Mouse (Mus musculus) gastrocnemius, postnatal 25 days (tissue): ENCODE results near the gene Prickle2. TPM values are rescaled to one million over a fixed set of nuclear protein-coding genes. Genes with fewer than 3 reads are reported as not detected.

Source experiments
- DNase-seq: peaks from one replicate; pipeline ENCODE4 v3.0.0; 2022
- total RNA-seq, 2 experiments: library from RNA; stranded (reverse); gene quantifications; 1 replicate in 1 of 2; 2 replicates in 1 of 2; pipeline ENCODE4 v1.2.3; 2021

Prickle2 gene
- total RNA-seq, 2 experiments from 2014 or later = 1.8 to 2.4 TPM

DNA sequence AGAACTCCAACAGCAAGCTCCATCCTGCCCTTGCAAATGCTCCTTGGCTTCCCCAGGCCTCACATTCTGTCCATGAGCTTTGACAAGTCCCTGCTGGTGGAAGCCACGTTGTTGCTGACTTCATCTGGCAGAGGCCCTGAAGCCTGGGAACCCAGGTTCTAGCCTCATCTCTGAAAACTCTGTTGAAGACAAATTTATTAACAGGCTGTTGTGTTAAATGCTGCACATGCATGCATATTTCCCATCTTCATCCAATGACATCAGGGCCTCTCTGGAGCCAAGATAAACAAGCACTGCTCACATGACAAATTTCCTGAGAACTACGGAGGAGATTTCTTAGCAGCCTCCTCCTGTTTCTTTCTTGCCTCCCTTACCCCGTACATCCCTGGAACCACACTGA is 259.3 kb downstream of the Prickle2 start:
- no peak for DNase-seq

DNA sequence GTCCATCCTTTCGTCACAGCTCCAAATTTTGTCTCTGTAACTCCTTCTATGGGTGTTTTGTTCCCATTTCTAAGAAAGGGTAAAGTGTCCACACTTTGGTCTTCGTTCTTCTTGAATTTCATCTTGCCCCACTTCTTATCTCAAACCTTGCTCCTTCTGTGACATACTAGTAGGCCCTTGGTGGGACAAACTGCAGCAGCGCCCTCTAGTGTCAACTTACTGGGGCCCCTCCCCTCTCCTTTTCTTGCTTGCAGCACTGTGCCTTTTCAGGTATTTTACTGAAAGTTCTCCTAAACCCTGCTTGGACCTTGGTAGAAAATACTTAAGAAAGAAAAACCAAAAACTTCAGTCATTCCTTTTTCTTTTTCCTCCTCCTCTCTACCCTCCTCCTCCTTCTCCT is 264.8 kb downstream of the Prickle2 start:
- DNase-seq = no peak

DNA sequence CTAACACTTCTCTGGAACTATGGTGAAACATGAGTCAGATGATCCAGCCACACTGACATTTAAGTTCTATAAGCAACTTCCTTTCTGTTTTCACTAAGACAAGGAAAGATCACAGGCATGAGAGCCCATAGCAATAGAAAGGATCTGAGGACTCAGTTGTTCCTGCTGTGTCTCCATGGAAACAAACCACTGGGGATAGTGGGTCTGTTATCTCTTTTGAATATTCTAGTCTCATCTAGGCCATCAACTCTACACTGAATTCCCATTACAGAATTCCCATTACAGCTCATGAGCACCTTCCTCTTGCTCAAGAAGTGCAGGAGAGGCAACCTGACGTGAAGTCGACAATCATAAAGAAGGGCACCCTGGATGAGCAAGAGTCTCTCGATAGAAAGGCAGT is 265.7 kb downstream of the Prickle2 start:
- DNase-seq = no peak

DNA sequence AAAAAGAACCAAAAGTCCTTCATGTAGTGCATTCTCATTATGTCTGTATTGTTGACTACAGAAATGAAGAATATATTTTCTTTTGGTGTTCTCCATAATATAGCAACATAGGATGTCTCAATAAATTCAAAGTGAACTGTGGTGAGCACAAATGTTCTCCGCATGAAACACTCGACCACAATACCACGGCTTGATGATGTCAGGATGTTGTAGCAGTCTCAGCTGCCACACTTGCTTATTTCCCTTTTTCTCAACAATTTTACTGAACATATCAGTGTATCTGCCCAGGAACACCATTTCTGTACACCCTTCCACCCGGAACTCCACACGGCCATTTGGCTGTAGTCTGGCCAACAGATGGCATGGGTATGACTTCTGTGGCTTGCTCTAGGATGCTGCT is 273.8 kb downstream of the Prickle2 start:
- DNase-seq = no peak

DNA sequence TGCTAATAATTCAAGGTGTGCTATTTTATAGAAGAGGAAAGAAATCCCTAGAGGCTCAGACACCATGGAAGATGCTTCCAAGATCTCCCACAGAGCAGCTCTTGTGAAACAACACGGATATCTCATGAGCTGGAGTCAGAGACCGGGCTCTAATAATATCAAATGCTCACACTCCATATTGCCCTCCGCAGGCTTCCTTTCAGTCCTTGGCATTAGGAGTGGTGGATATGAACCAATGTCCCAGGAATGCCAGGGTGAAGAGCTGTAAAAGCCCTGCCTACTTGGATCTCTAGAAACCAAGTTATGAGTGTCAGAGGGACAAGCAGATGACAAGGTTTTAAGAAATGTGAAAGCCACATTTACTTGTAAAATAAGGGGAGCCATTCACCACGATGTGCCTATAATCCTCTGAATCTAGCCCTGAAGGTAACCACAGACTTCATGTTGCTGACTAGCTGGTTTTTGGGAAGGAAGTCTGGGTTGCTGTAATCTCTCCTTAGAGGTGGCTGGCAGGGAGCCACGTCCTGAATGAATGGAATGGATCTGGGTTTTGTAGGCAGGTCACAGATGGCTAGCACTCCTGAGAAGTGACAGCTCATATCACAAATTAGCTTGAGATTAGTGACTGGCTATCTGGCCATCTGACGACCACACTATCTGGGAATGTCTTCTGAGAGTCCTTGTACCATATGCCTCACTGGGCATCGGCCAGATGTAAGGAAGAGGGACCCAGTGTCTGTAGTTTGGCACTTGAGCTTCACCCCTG is 278.4 kb downstream of the Prickle2 start:
- no peak for DNase-seq

DNA sequence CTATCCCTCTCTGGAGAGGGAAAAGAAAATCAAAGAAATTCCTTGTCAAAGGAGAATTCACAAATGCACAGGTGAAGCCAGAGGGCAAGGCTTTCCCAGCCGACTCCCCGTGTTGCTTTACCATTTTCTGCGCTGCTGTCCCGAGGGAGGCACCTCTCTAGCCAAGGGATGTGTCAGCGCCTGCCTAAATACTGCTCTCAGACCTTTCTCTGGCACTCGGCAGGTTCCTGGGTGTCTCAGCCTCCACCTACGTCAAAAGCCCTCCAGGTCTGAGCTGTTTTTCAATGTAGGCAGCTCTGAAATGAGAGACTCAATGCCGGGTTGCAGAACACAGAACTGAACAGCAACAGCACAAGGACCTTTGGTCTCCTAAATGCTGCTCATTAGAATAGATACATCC is 280.1 kb downstream of the Prickle2 start:
- no peak for DNase-seq

DNA sequence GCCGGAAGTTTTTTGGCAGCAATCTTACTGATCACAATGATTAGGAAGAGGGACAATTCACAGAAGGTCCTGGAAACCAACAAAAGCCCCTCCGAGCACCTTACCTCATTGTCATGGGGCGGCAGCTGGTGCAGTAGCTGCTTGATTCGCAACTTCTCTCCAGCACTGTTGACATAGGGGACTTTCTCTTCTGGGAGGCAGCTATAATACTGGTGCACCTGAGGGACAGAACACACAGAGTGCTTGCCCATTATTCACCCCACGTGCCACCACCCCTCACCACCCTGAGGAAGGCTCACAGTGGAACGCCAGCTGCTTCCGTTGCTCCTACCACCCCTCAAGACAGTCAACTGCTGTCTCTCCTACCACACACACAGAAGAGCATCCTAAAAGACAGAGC is 280.5 kb downstream of the Prickle2 start:
- no peak for DNase-seq

DNA sequence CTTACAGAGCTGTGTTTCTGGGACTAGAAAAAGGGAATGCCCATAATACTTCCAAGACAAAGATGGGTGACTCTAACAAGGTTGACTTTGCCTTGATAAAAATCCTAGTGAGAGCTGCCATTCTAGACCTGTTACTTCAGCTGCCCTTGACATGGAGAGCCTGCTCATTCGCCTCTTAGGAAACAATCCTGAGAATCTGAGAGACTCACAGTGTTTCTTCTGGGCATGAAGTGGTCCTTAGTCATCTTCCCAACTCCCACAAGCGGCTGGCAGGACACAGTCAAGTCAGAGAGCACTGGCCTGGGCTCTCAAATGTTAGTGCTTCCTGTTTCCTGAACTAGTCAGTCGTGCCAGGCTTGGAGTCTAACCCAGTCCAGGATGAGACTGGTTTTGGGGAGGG is 281.0 kb downstream of the Prickle2 start:
- no peak for DNase-seq

DNA sequence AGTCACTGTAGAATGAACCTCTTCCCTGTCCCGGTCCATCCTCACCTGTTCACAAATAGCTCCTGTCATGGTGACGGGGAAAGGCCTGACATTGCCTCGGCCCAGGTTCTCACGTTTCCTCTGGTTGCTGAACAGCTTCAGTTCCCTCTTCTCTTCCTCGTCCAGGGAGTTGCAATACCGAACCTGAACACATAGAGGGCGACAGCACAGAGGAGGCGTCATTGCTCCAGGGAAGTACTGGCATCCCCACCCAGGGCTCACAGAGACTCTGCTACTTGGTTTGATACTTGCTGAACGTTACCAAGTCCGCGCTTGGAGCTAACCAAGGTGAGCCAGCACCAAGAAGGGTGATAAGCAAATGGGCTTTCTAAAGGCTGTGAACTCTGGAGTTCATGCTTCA is 283.7 kb downstream of the Prickle2 start:
- no peak for DNase-seq

DNA sequence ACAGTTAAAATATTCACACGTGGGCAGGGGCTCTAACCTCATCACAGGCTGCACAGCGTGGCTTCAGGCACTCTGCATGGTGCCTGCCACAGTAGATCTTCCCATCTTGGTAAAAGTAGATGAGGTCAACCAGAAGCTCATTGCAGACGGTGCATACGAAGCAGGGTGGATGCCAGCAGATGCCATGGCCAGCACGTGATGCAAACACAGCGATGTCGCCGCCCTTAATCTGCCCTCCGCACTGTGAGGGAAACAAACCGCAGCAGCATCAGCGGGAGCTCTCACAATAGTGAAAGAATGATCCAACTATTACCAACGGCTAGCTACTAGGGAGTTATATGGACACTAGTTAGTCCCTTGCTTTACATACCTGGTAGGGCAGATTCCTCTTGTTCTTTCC is 285.8 kb downstream of the Prickle2 start:
- DNase-seq = no peak

DNA sequence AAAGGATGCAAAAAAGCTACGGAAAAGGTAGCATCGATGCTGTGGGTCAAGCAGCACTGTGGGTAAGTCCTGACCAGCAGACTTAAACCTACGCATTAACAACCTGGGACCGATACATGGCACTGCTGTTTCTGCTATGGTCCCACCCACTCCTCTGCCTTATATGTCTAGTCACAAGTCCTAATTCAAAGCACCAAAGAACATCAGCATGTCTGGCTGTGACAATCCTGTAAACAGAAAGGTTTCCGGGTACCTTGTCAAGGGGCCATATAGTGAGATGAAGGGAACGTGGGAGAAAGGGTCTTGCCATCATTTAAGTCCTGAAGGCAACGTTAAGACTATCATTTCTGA is 290.6 kb downstream of the Prickle2 start:
- no peak for DNase-seq

DNA sequence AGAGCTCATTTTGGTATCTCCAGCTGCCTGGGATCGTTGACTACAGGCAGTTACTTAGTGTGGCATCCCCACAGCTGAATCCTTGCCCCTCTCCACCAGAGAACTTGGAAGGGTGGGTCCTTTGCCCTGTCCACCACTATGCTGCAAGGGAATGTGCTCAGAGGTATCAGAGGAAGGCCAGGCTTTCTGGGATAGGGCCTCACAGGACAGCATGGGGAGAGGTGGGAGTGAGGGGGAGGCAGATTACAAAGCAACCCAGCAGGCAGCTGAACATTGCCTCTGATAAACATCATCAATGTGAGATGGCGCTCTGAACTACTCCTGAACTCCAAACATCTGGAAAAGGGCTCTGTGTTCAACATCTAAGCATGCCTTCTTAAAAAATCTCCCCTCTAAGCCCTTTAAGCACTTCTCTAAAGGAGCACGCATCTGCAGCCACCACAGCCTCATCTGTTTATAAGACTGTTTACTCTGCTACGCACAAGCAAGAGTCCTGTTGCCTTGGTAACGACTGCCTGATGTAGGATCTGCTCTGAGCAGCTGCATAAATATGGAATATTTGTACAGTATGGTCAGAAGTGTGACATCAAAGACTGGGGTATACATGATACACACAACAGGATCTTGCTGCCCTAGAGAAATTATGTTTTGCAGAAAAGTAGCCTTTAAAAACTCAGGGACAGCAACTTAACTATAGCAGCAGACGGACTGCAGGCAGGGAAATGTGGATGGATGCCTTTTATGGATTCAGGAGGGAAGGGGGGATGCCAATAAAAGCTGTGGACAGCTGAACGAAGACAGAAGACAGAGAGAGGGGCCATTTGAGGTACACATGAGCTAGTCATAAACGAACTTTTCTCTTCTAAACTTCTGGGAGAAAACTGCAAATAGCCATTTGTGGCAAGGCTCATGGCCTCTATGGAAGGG is 291.2 kb downstream of the Prickle2 start:
- no peak for DNase-seq

DNA sequence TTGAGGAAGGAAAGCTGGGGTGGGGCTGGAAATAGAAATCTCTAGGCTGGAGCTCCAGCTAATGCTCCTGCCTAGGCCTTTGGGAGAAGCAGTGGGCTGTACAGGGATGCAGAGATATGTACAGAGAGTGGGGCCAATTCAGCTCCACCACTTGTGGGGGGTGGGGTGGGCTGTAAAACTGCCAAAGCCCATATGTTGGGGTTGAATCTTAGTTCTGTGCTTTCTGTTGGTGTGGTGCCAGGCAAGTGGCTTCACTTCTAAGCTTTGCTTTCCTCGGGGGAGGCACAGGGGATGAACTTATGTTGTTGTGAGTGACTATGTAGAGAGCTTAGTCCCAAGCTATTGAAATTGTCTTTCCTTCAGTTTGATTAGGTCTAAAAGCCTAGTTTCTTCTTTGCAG is 292.0 kb downstream of the Prickle2 start:
- no peak for DNase-seq

DNA sequence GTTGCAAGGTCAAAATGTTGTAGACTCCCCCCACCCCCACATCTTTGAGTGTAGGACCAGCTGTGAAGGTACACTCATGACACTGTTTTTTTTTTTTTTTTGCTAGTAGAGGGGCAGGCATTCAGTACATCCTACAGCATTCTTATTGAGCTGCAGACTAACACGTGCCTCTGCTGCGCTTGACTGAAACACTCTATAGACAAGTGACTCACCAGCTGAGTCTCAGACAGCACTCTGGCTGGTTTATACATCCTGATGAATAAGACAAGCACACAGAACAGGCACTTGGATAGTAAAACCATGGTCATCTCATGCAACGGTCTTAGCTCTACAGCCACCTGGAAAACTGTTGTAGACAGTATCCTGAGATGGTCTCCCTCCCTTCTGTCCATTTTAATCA is 296.2 kb downstream of the Prickle2 start:
- DNase-seq = no peak

DNA sequence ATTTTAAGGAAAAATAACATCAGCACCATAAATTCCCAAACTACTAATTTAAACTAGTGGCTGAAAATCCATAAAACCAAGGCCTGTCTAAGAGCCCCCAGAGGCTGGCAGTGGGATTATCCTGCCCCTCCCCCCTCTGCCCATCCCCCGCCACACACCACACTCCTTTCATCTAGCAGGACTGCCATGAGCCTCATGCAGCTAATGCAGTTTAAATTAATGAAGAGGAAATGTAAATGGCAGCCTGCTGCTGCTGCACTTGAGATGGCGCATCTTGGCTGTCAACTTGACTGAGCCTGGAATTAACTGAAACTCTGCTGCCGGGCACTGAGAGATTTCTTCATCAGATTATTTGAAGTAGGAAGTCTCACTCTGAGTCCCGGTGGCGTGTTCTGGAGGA is 298.7 kb downstream of the Prickle2 start:
- no peak for DNase-seq

DNA sequence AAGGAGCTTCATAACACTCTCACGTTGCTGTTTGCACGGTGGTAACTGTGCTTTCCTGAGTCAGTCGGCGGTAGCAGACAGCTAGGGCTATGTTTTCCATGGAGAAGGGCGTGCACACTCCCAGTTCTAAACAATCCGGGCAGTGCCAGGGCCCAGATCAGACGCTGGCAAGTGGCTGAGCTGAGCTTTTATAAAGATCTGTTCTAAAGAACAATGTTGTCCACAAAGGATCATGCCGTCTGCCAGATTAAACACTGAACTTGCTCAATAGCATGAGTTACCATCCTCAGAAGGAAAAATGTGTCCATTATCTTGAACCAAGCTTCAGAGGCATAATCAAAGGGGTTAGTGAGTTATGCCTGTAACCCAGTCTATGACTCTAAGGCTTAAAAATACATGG is 300.4 kb downstream of the Prickle2 start:
- DNase-seq = no peak

DNA sequence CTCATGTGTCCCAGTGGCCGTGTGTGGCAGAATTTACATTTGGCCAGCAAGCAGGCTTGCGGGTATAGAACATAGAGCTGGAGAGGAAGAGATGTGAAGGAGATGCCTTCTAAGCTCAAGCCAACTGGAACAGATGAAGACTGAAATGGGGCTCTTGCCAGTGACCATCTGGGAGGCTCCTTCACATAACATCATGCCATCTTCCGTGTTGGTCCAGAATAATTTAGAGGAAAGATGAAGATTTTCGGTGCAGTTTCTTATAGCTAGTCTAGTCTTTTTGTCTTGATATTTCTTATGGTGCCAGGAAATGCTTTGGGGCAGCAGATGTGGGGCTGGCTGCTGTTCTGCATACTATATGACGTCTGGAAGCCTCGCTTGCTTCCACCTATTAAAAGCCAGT is 308.1 kb downstream of the Prickle2 start:
- no peak for DNase-seq

DNA sequence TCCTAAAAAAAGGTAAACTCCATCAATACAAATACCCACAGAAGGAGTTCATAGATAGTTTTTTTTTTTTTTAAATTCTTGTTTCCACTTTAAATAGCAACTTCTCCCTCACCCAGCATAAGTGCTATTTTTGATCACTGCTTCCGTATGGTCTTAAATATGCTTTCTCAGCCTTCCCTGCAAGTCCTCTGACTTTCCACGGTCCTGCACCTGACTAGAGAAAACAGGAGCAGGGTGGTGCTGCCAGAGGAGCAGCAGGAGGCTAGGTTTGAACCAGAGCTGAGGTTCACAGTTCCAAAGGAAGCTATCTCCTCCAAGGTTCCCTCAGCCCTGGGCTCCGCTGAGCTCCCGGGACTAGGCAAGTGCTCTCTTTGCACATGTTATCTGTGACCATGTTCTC is 310.4 kb downstream of the Prickle2 start:
- no peak for DNase-seq

DNA sequence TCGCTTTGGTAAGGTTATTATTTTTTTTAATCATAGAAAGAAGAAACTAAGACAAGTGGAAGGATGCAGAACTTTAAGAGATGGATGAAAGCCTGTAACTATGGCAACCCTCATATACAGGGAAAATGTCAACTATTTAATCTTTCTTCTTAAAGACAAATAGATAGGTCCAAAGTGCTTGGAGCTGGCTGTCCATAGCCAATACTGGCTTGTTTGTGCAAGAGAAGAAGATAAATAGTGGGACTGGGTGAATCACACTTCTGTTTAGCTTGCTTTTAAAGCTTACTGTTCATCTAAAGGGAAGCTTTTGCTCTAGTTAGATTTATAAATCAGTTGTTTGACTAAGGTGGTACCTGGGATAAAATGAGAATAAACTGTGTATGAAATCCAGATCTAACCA is 310.8 kb downstream of the Prickle2 start:
- no peak for DNase-seq

DNA sequence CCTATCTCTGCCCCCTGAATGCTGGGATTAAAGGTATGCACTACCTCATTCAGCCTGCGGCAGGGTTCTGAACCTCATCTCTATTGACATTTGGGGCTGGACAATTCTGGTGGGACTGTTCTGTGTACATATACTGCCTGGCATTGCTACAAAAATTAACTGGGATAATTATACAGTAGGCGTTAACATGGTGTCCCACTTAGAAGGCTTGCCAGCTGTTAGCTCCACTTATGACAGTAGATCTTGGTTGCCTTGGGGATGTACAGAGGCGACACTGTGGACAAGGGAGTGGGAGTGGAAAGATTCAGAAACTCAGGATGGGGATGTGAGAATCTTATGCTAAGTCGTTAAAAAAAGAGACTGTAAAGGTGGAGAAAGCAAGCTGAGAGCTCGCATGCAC is 311.3 kb downstream of the Prickle2 start:
- DNase-seq = no peak

DNA sequence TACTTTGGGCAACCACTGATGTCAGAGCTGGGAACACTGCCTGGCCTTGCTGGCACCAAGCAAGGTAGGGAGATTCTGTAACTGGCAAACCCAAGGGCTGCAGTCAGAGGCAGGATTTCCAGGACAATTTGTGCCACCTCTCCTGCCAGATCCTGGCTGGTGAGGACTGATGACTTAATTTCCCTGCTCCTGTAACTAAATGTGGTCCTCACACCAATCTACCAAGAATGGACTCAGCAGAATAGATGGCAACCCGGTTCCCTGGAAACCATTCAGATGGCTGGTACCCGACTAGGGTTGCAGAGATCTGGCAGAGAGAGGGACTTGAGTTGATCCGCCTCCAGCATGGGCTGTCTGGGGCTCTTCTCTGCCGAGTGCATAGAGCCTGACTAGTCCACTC is 315.6 kb downstream of the Prickle2 start:
- peak; percentile 87 for DNase-seq

DNA sequence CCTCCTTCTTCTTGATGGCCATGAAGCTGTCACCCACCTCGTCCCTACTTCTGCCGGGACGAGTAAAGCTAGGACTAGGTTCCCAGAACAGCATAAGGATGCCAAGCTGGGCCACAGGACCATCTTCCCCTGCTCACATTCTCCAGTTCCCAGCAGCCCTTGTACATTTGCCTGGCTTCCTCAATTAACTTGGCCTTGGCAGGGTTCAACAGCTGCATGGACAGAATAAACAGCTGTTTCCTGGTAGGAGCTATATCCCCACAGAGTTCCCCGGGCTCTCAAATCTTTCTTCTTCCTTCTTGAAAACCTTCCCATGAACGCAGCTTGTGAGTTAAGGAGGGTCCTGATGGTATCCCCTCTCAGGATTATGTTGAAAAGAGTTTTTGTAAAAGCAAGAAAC is 317.3 kb downstream of the Prickle2 start:
- DNase-seq = no peak

DNA sequence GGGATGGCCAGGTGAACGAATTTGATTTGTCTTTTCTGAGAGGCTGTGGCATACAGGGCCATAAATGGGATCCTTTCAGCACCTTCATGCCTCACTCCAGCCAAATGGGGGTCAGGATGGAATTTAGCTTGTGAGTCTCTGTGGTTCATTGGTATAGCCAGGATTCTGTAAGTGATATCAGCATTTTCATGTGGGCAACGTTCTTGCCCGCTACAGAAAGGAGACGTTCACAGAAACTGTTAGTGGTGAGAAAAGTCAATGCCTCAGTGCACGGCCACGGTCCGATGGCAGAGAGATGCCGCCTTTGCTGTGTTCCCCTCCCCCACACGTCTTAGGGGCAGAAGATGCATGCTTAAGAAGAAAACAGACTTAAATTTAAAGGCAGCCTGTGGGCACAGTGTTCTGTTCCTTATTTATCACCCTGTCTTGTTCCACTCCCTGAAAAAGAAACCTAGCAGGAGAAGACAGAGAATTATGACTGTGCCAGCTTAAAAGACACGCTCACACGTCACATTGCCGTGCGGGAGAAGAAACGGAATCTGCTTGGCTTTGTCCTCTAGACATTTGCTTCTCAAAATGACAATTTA is 322.7 kb downstream of the Prickle2 start:
- no peak for DNase-seq
